Mouse (Mus musculus) kidney, adult 2 months (tissue): Measurements from ENCODE around the gene Gm29797.

Source experiments
- CTCF ChIP-seq: fragments of 200-500 bp; conservative IDR thresholded peaks from 2 replicates; pipeline ENCODE4 v1.5.1; 2011; ENCODE audit warnings: low read depth, mild to moderate bottlenecking, control low read depth, low read length, moderate library complexity, mixed read lengths; ENCODE audit not compliant: insufficient read depth, insufficient read length
- POLR2A ChIP-seq: fragments of 200-500 bp; IDR thresholded peaks from one replicate; pipeline ENCODE4 v1.6.1; 2011; ENCODE audit warnings: low read depth, low read length, control low read depth

DNA sequence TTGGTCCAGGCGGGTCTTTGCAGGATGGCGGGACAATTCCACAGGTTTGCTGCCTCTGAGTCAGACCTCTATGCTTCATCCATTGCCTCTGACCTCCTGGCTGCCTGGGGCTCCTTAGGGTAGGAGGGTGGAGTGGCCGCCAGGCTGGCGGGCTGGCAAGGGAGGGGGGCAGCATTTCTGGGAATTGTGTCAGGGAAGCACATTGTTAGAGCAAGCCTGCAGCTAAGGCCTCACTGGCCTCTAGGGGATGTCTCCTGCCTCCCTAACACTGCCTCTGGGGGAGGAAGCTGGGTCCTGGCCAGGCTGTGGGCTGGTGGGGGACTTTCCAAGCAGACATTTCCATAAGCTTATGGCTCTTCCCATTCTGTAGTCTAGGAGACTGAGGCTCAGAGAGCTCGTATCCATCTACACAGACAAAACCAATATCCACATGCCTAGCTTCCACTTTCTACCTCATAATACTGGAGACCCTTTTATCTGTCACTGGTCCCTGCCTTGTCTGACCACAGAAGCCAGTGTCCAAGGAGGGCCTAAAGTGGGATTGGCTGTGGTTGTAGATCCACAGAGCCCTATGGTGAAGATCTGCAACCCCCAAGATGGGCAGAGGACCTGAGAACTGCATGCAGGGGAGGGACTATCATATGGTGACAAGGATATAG, 20.4 kb downstream of the Gm29797 start:
- TF ChIP-seq CTCF = no peak
- TF ChIP-seq POLR2A = no peak
